Mouse (Mus musculus): Measurements from ENCODE around the gene Ihh. TPM values are rescaled to one million over a fixed set of nuclear protein-coding genes. Genes with fewer than 3 reads are reported as not detected.
A peak's percentile ranks its signal among the peaks of the same experiment; 100 is the strongest.

The Ihh gene
- 29.1 and 30.9 TPM in 2 replicates for polyA plus RNA-seq (2015; fragmentation: Nextera tagmentation; extraction: Ambion mirVana)

DNA sequence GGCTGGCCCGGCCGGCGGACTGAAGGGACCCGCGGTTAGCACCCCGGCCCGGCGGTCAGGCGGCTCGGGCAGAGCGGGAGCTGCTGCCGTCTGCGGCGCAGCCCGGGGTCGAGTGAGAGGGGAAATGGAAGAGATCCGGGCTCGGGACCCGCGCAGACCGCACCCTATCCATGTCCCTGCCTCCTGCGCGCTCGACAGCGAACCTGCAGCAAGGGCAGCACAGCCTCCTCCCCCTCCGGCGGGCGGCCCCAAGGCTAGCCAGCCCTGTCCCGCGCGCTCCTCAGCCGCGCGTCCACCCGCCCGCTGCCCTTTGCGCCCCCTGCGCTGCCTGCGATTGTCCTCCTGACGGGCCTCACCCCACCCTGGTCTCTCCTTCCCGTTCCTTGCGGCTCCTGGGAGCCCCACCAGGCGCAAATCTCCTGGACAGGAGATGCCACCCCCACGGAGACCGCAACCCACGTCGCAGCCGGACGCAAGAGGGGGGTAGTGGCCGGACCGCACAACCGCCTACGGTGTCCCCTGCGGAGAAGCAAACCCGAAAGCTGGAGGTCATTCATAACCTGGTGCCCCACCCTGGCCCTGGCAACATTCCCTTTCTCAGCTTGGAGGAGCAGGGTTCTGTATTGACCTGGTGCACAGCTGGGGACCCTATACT is at the start of gene Ihh:
Gene Ihh (minus strand): TSS at position 117 of the 655 bp plus-strand sequence.
- H3K27me3 ChIP-seq (replicated peaks): peaks cover 66% of the 10 kb centered on the region
- peak; percentile 91 for ATAC-seq
- H3K4me1 ChIP-seq (replicated peaks): peaks cover 24% of the 10 kb centered on the region
- H3K36me3 ChIP-seq: no peaks in the 10 kb centered on the region
- H3K9ac ChIP-seq: peak within 1 kb of the TSS; percentile 66
- H3K9me3 ChIP-seq: no peaks in the 10 kb centered on the region
- H3K27ac ChIP-seq: peak within 1 kb of the TSS; percentile 83
- under 1% methylated on average over 45 of the region's 55 CpGs for WGBS
- peak within 1 kb of the TSS; percentile 54 for H3K4me3 ChIP-seq (replicated peaks)
- H3K4me2 ChIP-seq (replicated peaks): peak within 1 kb of the TSS; percentile 74

- no peaks in the 10 kb centered on the region for H3K9me3 ChIP-seq
- H3K9ac ChIP-seq: no peak overlapping the region
- 56% methylated on average over 6 of the region's 6 CpGs for WGBS
- no peak overlapping the region for H3K4me2 ChIP-seq (replicated peaks)
- H3K4me3 ChIP-seq (replicated peaks): no peak overlapping the region
- H3K27ac ChIP-seq: no peak overlapping the region
- no peak for ATAC-seq
- no peaks in the 10 kb centered on the region for H3K27me3 ChIP-seq (replicated peaks)
- peaks cover 6% of the 10 kb centered on the region; the same call in 1 of the 2 replicates for H3K4me1 ChIP-seq (replicated peaks)
- no peaks in the 10 kb centered on the region for H3K36me3 ChIP-seq
Measured at GRCm38 (mm10) chr1:75001183-75001582, 49.7 kb upstream of the Ihh start.

DNA sequence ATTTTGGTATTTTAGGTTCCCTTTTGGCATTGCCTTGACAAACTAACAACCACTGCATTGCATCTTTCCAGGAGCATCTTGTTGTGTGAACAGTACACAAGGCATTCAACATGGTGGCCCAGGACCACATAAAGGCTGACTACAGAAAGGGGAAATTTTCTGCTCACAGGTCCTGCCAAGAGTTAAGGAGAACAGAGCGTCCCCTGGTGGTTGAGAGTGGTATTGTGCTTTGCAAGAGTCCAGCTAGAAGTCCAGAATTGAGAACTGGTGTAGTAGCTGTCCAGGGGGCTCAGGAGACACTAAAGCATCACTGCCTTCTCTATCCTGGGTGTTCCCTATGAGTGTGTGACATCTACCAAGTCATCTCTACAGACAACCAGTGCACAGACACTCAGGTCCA is 49.0 kb upstream of the Ihh start:
- Histone ChIP-seq H3K4me2 (replicated peaks) (no peak overlapping the region), H3K27ac (no peak overlapping the region), H3K9me3 (no peaks in the 10 kb centered on the region), H3K27me3 (replicated peaks) (no peaks in the 10 kb centered on the region), H3K4me1 (replicated peaks) (no peaks in the 10 kb centered on the region), H3K9ac (no peak overlapping the region), H3K36me3 (no peaks in the 10 kb centered on the region), H3K4me3 (replicated peaks) (no peak overlapping the region)
- ATAC-seq: no peak
- WGBS: 0% methylated on average over 1 of the region's 1 CpGs

GRCm38 (mm10) chr1:74999173-74999572 is 47.7 kb upstream of the Ihh start:
- Histone ChIP-seq H3K4me3 (replicated peaks) (no peak overlapping the region), H3K4me1 (replicated peaks) (no peaks in the 10 kb centered on the region), H3K27ac (no peak overlapping the region), H3K9ac (no peak overlapping the region), H3K27me3 (replicated peaks) (no peaks in the 10 kb centered on the region), H3K4me2 (replicated peaks) (no peak overlapping the region), H3K36me3 (no peaks in the 10 kb centered on the region), H3K9me3 (no peaks in the 10 kb centered on the region)
- ATAC-seq: no peak
- 66% methylated on average over 5 of the region's 5 CpGs for WGBS

DNA sequence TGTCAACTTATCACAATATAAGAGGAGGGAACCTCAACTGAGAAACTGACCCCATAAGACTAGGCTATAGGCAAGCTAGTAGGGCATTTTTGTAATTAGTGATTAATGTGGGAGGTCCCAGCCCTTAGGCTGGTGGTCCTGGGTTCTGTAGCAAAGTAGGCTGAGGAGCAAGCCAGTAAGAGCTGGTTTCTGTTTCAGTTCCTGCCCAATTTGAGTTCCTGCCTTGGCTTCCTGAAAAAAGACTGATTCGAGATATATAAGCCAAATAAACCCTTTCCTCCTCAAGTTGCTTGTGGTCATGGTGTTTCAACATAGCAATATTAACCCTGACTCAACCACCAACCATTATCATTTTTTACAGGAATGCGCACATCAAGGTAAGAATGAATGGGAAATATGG is 45.8 kb upstream of the Ihh start:
- Histone ChIP-seq H3K4me2 (replicated peaks) (no peak overlapping the region), H3K36me3 (no peaks in the 10 kb centered on the region), H3K4me1 (replicated peaks) (no peaks in the 10 kb centered on the region), H3K27me3 (replicated peaks) (no peaks in the 10 kb centered on the region), H3K9ac (no peak overlapping the region), H3K9me3 (no peaks in the 10 kb centered on the region), H3K27ac (no peak overlapping the region), H3K4me3 (replicated peaks) (no peak overlapping the region)
- no peak for ATAC-seq
- WGBS: 76% methylated on average over 2 of the region's 2 CpGs

- ATAC-seq: no peak
- 72% methylated on average over 8 of the region's 8 CpGs for WGBS
- Histone ChIP-seq H3K27me3 (replicated peaks) (no peaks in the 10 kb centered on the region), H3K9me3 (no peaks in the 10 kb centered on the region), H3K4me1 (replicated peaks) (no peaks in the 10 kb centered on the region; the same call in 1 of the 2 replicates), H3K36me3 (no peaks in the 10 kb centered on the region), H3K4me2 (replicated peaks) (no peak overlapping the region), H3K27ac (no peak overlapping the region), H3K9ac (no peak overlapping the region), H3K4me3 (replicated peaks) (no peak overlapping the region)
Measured at GRCm38 (mm10) chr1:74977001-74977400, 25.5 kb upstream of the Ihh start.

GRCm38 (mm10) chr1:74975936-74976335 is 24.5 kb upstream of the Ihh start:
- Histone ChIP-seq H3K36me3 (no peaks in the 10 kb centered on the region), H3K9ac (no peak overlapping the region), H3K4me3 (replicated peaks) (no peak overlapping the region), H3K4me1 (replicated peaks) (peaks cover 5% of the 10 kb centered on the region), H3K27ac (no peak overlapping the region), H3K4me2 (replicated peaks) (no peak overlapping the region), H3K27me3 (replicated peaks) (no peaks in the 10 kb centered on the region), H3K9me3 (no peaks in the 10 kb centered on the region)
- 90% methylated on average over 1 of the region's 1 CpGs for WGBS
- no peak for ATAC-seq

GRCm38 (mm10) chr1:74973590-74973989 is 22.1 kb upstream of the Ihh start:
- H3K9ac ChIP-seq: no peak overlapping the region
- no peaks in the 10 kb centered on the region for H3K9me3 ChIP-seq
- 77% methylated on average over 6 of the region's 6 CpGs for WGBS
- H3K27ac ChIP-seq: no peak overlapping the region
- no peak overlapping the region for H3K4me3 ChIP-seq (replicated peaks)
- peaks cover 5% of the 10 kb centered on the region for H3K4me1 ChIP-seq (replicated peaks)
- H3K4me2 ChIP-seq (replicated peaks): no peak overlapping the region
- no peaks in the 10 kb centered on the region for H3K36me3 ChIP-seq
- ATAC-seq: no peak
- no peaks in the 10 kb centered on the region for H3K27me3 ChIP-seq (replicated peaks)

DNA sequence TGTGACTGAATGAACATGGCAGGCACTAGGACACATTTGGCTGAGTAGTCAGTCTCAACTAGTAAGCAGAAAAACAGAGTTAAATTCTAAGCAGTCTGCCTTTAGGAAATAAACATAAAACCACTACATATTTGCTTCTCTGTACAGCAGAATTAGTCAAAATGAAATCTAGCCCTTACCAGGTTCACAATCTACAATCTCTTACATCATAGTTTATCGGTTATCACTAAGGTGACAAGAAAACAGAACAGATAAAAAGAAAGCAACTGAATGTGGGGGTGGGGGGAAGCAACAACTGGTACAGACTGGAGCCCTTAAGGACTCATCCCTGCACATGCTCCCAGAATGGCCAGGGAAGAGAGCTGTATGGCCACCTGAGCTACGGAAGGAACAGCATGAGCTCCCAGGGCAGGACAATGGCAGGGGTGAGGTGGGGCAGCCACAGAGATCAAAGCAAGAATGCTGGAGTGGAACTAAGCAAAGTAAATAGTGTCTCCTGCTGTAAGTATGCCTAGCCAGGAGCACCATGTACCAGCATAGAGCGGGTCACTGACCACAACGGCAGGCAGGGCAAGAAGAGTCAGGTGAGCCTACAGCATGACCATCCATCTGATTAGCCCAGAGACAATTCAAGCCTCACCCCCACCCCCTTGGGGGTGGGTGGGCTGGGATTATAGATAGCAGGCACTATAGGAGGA is 20.0 kb upstream of the Ihh start:
- Histone ChIP-seq H3K4me3 (replicated peaks) (no peak overlapping the region), H3K9me3 (no peaks in the 10 kb centered on the region), H3K4me2 (replicated peaks) (no peak overlapping the region), H3K36me3 (no peaks in the 10 kb centered on the region), H3K9ac (no peak overlapping the region), H3K27ac (no peak overlapping the region), H3K4me1 (replicated peaks) (peaks cover 16% of the 10 kb centered on the region), H3K27me3 (replicated peaks) (no peaks in the 10 kb centered on the region)
- WGBS: 46% methylated on average over 4 of the region's 4 CpGs
- peak; percentile 61 for ATAC-seq

GRCm38 (mm10) chr1:74967962-74968580 is 16.6 kb upstream of the Ihh start:
- 33% methylated on average over 8 of the region's 8 CpGs for WGBS
- Histone ChIP-seq H3K27me3 (replicated peaks) (no peaks in the 10 kb centered on the region), H3K4me3 (replicated peaks) (no peak overlapping the region), H3K4me1 (replicated peaks) (peaks cover 27% of the 10 kb centered on the region), H3K27ac (no peak overlapping the region), H3K36me3 (no peaks in the 10 kb centered on the region), H3K9me3 (no peaks in the 10 kb centered on the region), H3K9ac (no peak overlapping the region), H3K4me2 (replicated peaks) (no peak overlapping the region)
- ATAC-seq: no peak

DNA sequence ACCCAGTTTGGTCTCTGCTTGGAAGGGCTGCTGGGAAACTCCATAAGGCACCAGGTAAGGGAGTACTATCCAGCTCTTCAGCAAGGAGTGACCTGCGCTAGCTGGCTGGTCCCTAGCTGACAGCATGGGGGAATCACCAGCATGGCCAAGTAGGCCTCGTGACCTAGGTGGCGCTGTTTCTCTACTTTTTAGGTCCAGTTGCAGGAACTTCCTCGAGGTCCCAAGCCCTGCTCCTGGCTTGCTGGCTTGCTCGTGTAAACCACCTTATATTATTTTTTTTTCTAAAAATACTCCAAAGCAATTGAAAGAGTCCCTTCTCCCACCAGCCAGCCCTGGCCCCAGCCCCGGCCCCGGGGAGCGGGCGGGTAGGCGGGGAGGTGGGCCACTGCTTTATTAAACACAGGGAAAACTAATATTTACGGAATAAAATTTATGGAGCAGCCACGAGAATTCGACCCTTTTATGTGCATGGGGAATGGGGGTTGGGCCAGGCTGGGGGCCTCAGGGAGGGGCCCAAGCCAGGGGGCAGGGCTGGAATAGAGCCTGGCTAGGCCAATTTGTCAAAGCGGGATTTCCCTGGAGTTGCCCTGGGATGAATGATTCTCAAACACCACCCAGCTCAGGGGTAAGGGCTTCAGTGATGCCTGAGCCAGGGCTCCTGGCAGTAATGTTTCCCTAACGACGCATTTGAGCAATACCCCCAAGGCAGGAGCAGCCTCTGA is 13.2 kb upstream of the Ihh start:
- ATAC-seq: peak; percentile 8; the same call in 1 of the 2 replicates
- H3K4me3 ChIP-seq (replicated peaks): no peak overlapping the region; the same call in 1 of the 2 replicates
- H3K36me3 ChIP-seq: no peaks in the 10 kb centered on the region
- H3K9me3 ChIP-seq: no peaks in the 10 kb centered on the region
- no peak overlapping the region for H3K9ac ChIP-seq
- peak overlapping the region; percentile 35 for H3K4me2 ChIP-seq (replicated peaks)
- H3K27ac ChIP-seq: peak overlapping the region; percentile 38
- WGBS: 6% methylated on average over 16 of the region's 16 CpGs
- peaks cover 22% of the 10 kb centered on the region for H3K4me1 ChIP-seq (replicated peaks)
- no peaks in the 10 kb centered on the region for H3K27me3 ChIP-seq (replicated peaks)

DNA sequence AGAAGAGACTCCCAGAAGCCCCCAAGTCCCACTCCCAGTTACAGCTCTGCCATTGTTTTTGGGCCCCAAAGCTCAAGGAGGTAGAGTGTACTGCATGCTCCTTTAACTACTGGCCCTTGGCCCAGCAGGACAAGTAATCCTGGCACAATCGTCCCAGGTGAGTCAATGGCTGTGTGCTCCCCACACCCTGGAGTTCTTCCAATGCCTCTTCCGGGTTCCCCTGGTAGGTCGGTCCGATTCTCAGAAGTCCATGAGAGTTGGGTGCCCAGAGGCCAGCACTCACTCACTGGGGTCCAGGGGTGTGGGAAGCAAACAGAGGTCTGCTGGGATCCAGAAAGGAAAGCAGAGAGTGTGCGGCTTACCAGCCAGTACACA is 11.4 kb upstream of the Ihh start:
- Histone ChIP-seq H3K9ac (no peak overlapping the region), H3K4me3 (replicated peaks) (peak overlapping the region; percentile 13), H3K9me3 (no peaks in the 10 kb centered on the region), H3K4me1 (replicated peaks) (peaks cover 15% of the 10 kb centered on the region), H3K27me3 (replicated peaks) (no peaks in the 10 kb centered on the region; the same call in 1 of the 2 replicates), H3K4me2 (replicated peaks) (peak overlapping the region; percentile 43), H3K36me3 (no peaks in the 10 kb centered on the region), H3K27ac (peak overlapping the region; percentile 89)
- WGBS: 64% methylated on average over 5 of the region's 5 CpGs
- ATAC-seq: peak; percentile 71
